Mouse (Mus musculus) CH12.LX (cell line): Measurements from ENCODE around the gene Arhgef19.

Experiments used
- MYC ChIP-seq: IDR thresholded peaks from 2 replicates; pipeline ENCODE4 v1.6.1; 2011; ENCODE audit warnings: low read depth, mild to moderate bottlenecking, improper control_type of control experiment, low read length
- POLR2AphosphoS2 ChIP-seq: IDR thresholded peaks from 2 replicates; pipeline ENCODE4 v1.6.1; 2011; ENCODE audit warnings: low read depth, low read length, improper control_type of control experiment
- TCF12 ChIP-seq: IDR thresholded peaks from 2 replicates; pipeline ENCODE4 v1.6.1; 2014; ENCODE audit warnings: low read depth, mild to moderate bottlenecking, inconsistent platforms, low read length, improper control_type of control experiment

- TF ChIP-seq POLR2AphosphoS2 = no peak
- TF ChIP-seq TCF12 = no peak
- no peak for TF ChIP-seq MYC
Observed at GRCm38 (mm10) chr4:141301116-141301553, 61.8 kb downstream of the Arhgef19 start, which contains the start of gene Epha2.
